Mouse (Mus musculus) brain, embryonic 14.5 days (tissue): ENCODE results near the gene Wfdc1.

ENCODE experiments used
- CTCF ChIP-seq: fragments of 200-500 bp; IDR thresholded peaks from 2 replicates; pipeline ENCODE4 v1.5.1; 2012; ENCODE audit warnings: inconsistent platforms, mild to moderate bottlenecking, moderate library complexity, borderline replicate concordance; ENCODE audit not compliant: insufficient read depth, insufficient read length; ENCODE audit errors: extremely low read depth
- POLR2A ChIP-seq: fragments of 200-500 bp; IDR thresholded peaks from 2 replicates; pipeline ENCODE4 v1.6.1; 2012; ENCODE audit warnings: mild to moderate bottlenecking, inconsistent platforms, borderline replicate concordance; ENCODE audit not compliant: poor library complexity, insufficient read depth, insufficient read length, severe bottlenecking; ENCODE audit errors: extremely low read depth

DNA sequence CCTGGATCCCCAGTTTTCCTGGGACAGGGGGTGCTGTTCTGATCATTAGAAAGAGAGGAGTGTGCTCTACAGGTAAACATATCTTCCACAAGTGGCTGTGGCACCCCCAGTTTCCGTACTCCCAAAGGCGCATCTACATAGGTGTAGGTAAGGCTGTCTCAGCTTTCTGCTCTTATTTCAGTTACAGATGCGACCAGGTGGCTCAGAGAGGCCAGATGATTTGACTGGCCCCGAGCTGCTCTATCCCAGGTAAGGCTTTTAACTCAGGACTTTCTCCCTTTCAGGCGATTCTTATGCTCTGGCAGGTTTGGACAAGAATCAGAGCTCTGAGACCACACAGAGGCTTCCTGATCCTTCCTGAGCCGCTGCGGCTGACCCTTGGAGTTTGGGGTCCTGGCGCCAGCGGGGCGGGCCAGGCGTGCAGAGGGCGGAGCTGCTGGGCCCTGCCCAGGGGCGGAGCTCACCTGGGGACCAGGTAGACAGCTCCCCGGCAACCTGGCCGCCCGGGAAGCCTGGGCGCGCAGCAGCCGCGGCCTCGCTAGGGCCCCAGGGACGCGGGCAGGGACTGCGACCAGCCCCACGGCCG lies 33.5 kb downstream of the Wfdc1 start, which contains the start of gene Atp2c2:
- no peak for TF ChIP-seq CTCF
- no peak for TF ChIP-seq POLR2A
